24 mouse cellular contexts compared by ENCODE assay signal in genomic region chr14:9648416-9648815, GRCm38 (mm10).
DNase-seq lines count a peak whose midpoint lies in the region; TF ChIP-seq lines count a peak whose summit lies in the region.
"Had no signal": no experiment of that assay in that cellular context is flagged by ENCODE, and none has a peak within 500 bp of the region (broad histone marks: within the 10 kb centered on the region; RNA-seq: fewer than 3 reads in every experiment).

No protein-coding gene starts in this region.

- no peak overlapping the region for H3K27ac ChIP-seq in layer of hippocampus, adult 2 months
- H3K27ac ChIP-seq: embryonic facial prominence, embryonic 12.5 days; forebrain, embryonic 13.5 days; gastrocnemius, adult 2 months; heart, embryonic 10.5 days; hindbrain, embryonic 10.5 days; limb, embryonic 10.5 days; liver, embryonic 15.5 days; lung, embryonic 15.5 days; midbrain, embryonic 13.5 days; neural tube, embryonic 12.5 days had no signal

- intact Hi-C loops in heart, postnatal 36 days (cut with DNase I): no loop called here

- TF ChIP-seq CTCF in layer of hippocampus, adult 2 months (conservative IDR thresholded peaks at IDR 0.05): no peak

- DNase-seq in heart, adult 11 months: peak; percentile 81
- no peak for DNase-seq in heart, postnatal 36 days
- peak; percentile 50 for DNase-seq in brain, embryonic 18.5 days (ENCODE audit: low read depth, low spot score)
- peak; percentile 60 to 81 for DNase-seq in layer of hippocampus, adult 2 months (ENCODE audit: low spot score in 2 of 2)
- DNase-seq in right cerebral cortex, postnatal 25 days: peak; percentile 22
- no peak for DNase-seq in testis, postnatal 10 days (ENCODE audit: low spot score)
- no peak for DNase-seq in thymus, postnatal 4 days
- DNase-seq: B cell, adult 2 months; cerebellum, adult 18-20 months; cerebellum, postnatal 25 days; gastrocnemius, adult 2 months; kidney, postnatal 25 days; liver; lung, postnatal 36 days had no signal

- no peak overlapping the region for H3K4me3 ChIP-seq in layer of hippocampus, adult 2 months
- H3K4me3 ChIP-seq: embryonic facial prominence, embryonic 12.5 days; forebrain, embryonic 13.5 days; gastrocnemius, adult 2 months; heart, embryonic 10.5 days; hindbrain, embryonic 10.5 days; limb, embryonic 10.5 days; liver, embryonic 15.5 days; lung, embryonic 15.5 days; megakaryocyte, embryonic 14.5 days; midbrain, embryonic 13.5 days; neural tube, embryonic 12.5 days had no signal

Comparison
In these comparisons a context has a peak if more than half of its experiments do, and no peak if none do; other contexts are left out.
1. DNase-seq: peak in heart, adult 11 months (single experiment), brain, embryonic 18.5 days (single experiment), layer of hippocampus, adult 2 months (2 of 2) and right cerebral cortex, postnatal 25 days (single experiment); none in heart, postnatal 36 days (0 of 2), testis, postnatal 10 days (single experiment) and thymus, postnatal 4 days (single experiment).